Mouse (Mus musculus) intestine, embryonic 15.5 days (tissue): Measurements from ENCODE around the gene 1600002K03Rik. TPM values are rescaled to one million over a fixed set of nuclear protein-coding genes. Genes with fewer than 3 reads are reported as not detected.
A peak's percentile ranks its signal among the peaks of the same experiment; 100 is the strongest.

Experiments used
- ATAC-seq: fragments of 200-750 bp; cut with Nextera tagmentation; 2 replicates; pipeline ENCODE4 v1.8.0; 2017; ENCODE audit warnings: moderate TSS enrichment, moderate library complexity
- H3K27ac ChIP-seq: fragments of 300-500 bp; sonication (generic); 2 replicates; pipeline ENCODE4 v1.5.1; 2015; ENCODE audit warnings: mild to moderate bottlenecking, inconsistent platforms
- H3K27me3 ChIP-seq: fragments of 300-500 bp; sonication (generic); replicated peaks from 2 replicates; pipeline ENCODE4 v1.6.1; 2015; ENCODE audit warnings: inconsistent platforms
- H3K36me3 ChIP-seq: fragments of 300-500 bp; sonication (generic); 2 replicates; pipeline ENCODE4 v1.6.1; 2015; ENCODE audit warnings: inconsistent platforms
- H3K4me1 ChIP-seq: fragments of 300-500 bp; sonication (generic); replicated peaks from 2 replicates; pipeline ENCODE4 v1.6.1; 2015; ENCODE audit warnings: inconsistent platforms
- H3K4me2 ChIP-seq: fragments of 300-500 bp; sonication (generic); replicated peaks from 2 replicates; pipeline ENCODE4 v1.6.1; 2015; ENCODE audit warnings: mild to moderate bottlenecking, inconsistent platforms
- H3K4me3 ChIP-seq: fragments of 300-500 bp; sonication (generic); replicated peaks from 2 replicates; pipeline ENCODE4 v1.5.1; 2015; ENCODE audit warnings: inconsistent platforms
- H3K9ac ChIP-seq: fragments of 300-500 bp; sonication (generic); 2 replicates; pipeline ENCODE4 v1.6.1; 2015; ENCODE audit warnings: inconsistent platforms
- H3K9me3 ChIP-seq: fragments of 300-500 bp; sonication (generic); 2 replicates; pipeline ENCODE4 v1.6.1; 2016; ENCODE audit warnings: inconsistent platforms
- WGBS: fragments of 180-500 bp; shearing (Covaris S2); methylation state at CpG from one replicate; pipeline ENCODE4 v1.1.7; 2015; 5-methylcytosine and 5-hydroxymethylcytosine counted together
- polyA plus RNA-seq: library from polyadenylated mRNA; unstranded; fragments of >200 nt; fragmentation: Nextera tagmentation; extraction: Ambion mirVana; gene quantifications from 2 replicates; pipeline ENCODE4 v1.2.1, GENCODE M21; 2015

Gene 1600002K03Rik
- polyA plus RNA-seq, 1 experiment from 2014 or later = 22.9 TPM

- peak overlapping the region; percentile 29 for H3K9ac ChIP-seq
- H3K27me3 ChIP-seq = no peaks in the 10 kb centered on the region
- 10% methylated on average over 18 of the region's 18 CpGs for WGBS
- ATAC-seq = 0 out of 2 replicates have a peak, but pooled peaks have one; percentile 4
- H3K36me3 ChIP-seq = peaks cover 41% of the 10 kb centered on the region
- H3K27ac ChIP-seq = peak overlapping the region; percentile 97
- H3K4me1 ChIP-seq = peaks cover 92% of the 10 kb centered on the region
- H3K9me3 ChIP-seq = no peaks in the 10 kb centered on the region
- no peak overlapping the region for H3K4me3 ChIP-seq
- H3K4me2 ChIP-seq = peak overlapping the region; percentile 83
Measured at GRCm38 (mm10) chr10:80158307-80158986, 14.3 kb upstream of the 1600002K03Rik start.

- H3K9ac ChIP-seq = peak overlapping the region; percentile 26; the same call in 1 of the 2 replicates
Measured at GRCm38 (mm10) chr10:80159021-80159560, 13.7 kb upstream of the 1600002K03Rik start.

GRCm38 (mm10) chr10:80159561-80160454, 12.9 kb upstream of the 1600002K03Rik start:
- H3K36me3 ChIP-seq = peaks cover 27% of the 10 kb centered on the region
- no peaks in the 10 kb centered on the region for H3K27me3 ChIP-seq
- H3K4me2 ChIP-seq = peak overlapping the region; percentile 83
- H3K9me3 ChIP-seq = no peaks in the 10 kb centered on the region
- H3K27ac ChIP-seq = peak overlapping the region; percentile 97
- H3K4me1 ChIP-seq = peaks cover 91% of the 10 kb centered on the region
- H3K9ac ChIP-seq = peak overlapping the region; percentile 26; the same call in 1 of the 2 replicates
- ATAC-seq = peak; percentile 86
- WGBS = under 1% methylated on average over 51 of the region's 55 CpGs
- peak overlapping the region; percentile 46 for H3K4me3 ChIP-seq

More at GRCm38 (mm10) chr10:80159021-80159560, 13.7 kb upstream of the 1600002K03Rik start:
- 9% methylated on average over 12 of the region's 12 CpGs for WGBS
- peak overlapping the region; percentile 97 for H3K27ac ChIP-seq
- ATAC-seq = peak; percentile 2
- H3K9me3 ChIP-seq = no peaks in the 10 kb centered on the region
- H3K27me3 ChIP-seq = no peaks in the 10 kb centered on the region
- H3K4me1 ChIP-seq = peaks cover 91% of the 10 kb centered on the region
- H3K36me3 ChIP-seq = peaks cover 34% of the 10 kb centered on the region
- H3K4me2 ChIP-seq = peak overlapping the region; percentile 83
- H3K4me3 ChIP-seq = peak overlapping the region; percentile 46

DNA sequence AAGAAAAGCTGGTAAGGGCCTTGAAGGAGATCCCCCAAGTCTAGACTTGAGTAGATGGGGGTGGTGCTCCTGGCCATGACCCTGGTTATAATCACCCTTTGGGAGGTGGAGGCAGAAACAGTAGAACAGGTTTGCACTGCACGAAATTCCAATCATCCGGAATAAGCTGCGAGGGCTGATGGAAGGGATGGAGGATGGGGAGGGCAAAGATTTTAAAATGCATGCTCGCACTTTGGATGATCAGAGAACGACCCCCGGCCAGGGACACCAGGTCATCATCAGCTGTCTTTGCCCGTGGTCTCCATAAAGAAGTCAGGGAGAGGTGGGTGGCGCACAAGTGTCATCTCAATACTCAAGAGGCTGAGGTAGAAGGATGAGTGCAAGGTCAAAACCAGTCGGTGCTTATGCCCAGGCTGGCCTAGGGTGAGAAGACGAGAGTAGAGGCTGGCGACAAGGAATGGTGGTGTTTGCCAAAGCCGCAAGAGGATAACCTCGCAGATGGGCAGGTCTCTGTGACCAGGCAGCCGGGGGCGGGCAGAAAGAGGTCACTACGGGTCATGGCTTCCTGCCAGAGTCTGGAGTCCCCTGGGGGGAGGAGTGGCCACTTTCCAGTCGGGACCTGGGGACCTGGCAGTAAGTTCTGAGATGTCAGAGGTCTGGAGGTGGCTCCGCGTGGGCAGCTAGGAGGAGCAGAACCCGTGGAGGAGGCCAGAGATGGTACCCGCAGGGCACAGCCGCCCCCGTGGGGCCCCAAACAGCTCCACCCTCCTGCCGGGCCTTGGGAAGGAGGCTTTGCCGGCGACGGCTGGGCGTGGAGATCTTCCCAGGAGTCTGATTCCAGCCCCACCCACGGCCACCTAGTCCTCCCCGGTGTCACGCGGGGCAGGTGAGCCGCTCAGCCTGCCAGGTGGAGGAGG, 12.0 kb upstream of the 1600002K03Rik start:
- Histone ChIP-seq H3K27me3 (no peaks in the 10 kb centered on the region), H3K4me2 (peak overlapping the region; percentile 83), H3K27ac (peak overlapping the region; percentile 97), H3K4me1 (peaks cover 90% of the 10 kb centered on the region), H3K4me3 (peak overlapping the region; percentile 46), H3K36me3 (peaks cover 18% of the 10 kb centered on the region), H3K9me3 (no peaks in the 10 kb centered on the region), H3K9ac (peak overlapping the region; percentile 52)
- peak; percentile 19 for ATAC-seq
- WGBS = 1% methylated on average over 33 of the region's 33 CpGs

DNA sequence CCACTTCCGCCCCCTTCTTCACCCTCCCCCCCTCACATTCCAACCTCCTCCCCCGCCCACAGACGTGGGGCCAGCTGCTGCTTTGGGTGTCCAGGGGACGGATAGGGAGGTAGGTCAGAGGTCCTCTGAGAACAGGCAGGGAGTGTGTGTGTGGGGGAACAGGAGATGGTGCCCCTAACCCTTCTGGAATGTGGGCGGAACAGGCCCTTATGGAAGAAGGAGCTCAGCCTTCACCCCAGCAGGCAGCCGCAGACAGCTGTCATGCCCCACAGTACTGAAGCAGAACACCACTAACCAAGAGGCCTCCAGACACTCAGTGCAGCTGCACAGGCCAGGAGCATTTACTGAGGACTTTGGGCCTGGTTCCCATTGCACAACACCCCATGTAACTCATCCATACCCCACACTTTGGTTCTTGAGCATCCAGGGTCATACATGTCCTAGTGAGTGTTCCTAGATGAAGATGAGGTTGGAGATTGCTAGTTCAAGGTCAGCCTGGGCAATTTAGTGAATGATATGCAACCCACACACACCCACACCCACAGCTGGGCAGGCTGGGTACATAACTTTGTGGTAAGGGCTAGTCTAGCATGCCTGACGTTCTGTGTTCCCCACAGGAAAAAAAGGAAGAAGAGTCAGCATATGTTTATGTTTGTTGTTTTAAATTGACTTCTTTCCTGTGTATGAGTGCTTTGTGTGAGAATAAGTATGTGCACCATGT, 11.1 kb upstream of the 1600002K03Rik start:
- peak; percentile 7; the same call in 1 of the 2 replicates for ATAC-seq
- H3K9ac ChIP-seq = peak overlapping the region; percentile 52
- peaks cover 84% of the 10 kb centered on the region for H3K4me1 ChIP-seq

DNA sequence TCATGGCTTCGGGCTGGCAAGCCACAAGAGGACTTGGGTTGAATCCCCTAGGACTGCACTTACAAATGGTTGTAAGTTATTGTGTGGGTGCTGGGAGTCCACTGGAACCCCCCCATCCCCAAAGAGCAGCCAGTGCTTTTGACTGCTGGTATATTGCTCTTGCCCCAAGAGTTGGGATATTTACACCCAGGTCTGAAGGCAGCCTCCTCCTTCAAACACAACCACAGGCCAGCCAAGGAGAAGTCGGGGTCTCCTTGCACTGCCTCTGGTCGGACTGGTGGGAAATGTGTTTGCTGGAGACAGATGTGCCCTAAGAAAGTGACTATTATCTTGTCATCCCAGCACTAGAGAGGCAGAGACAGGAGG, 10.5 kb upstream of the 1600002K03Rik start:
- Histone ChIP-seq H3K27me3 (no peaks in the 10 kb centered on the region), H3K9me3 (no peaks in the 10 kb centered on the region), H3K9ac (no peak overlapping the region; the same call in 1 of the 2 replicates), H3K4me2 (peak overlapping the region; percentile 83), H3K27ac (peak overlapping the region; percentile 97), H3K36me3 (0 out of 2 replicates have a peak, but pooled peaks cover 3% of the 10 kb centered on the region), H3K4me1 (peaks cover 78% of the 10 kb centered on the region), H3K4me3 (no peak overlapping the region)
- WGBS = 70% methylated on average over 3 of the region's 3 CpGs
- ATAC-seq = no peak

More for the DNA sequence above, 11.1 kb upstream of the 1600002K03Rik start:
- WGBS = 6% methylated on average over 7 of the region's 7 CpGs
- Histone ChIP-seq H3K4me2 (peak overlapping the region; percentile 83), H3K36me3 (peaks cover 8% of the 10 kb centered on the region; the same call in 1 of the 2 replicates), H3K27me3 (no peaks in the 10 kb centered on the region), H3K9me3 (no peaks in the 10 kb centered on the region), H3K4me3 (peak overlapping the region; percentile 46), H3K27ac (peak overlapping the region; percentile 97)

- H3K4me3 ChIP-seq = no peak overlapping the region
- WGBS = 73% methylated on average over 6 of the region's 6 CpGs
- no peaks in the 10 kb centered on the region for H3K27me3 ChIP-seq
- H3K9me3 ChIP-seq = no peaks in the 10 kb centered on the region
- H3K9ac ChIP-seq = peak overlapping the region; percentile 3; the same call in 1 of the 2 replicates
- peak overlapping the region; percentile 97 for H3K27ac ChIP-seq
- ATAC-seq = no peak
- H3K4me1 ChIP-seq = peaks cover 73% of the 10 kb centered on the region
- no peaks in the 10 kb centered on the region for H3K36me3 ChIP-seq
- no peak overlapping the region; the same call in 1 of the 2 replicates for H3K4me2 ChIP-seq
Measured at GRCm38 (mm10) chr10:80162716-80163299, 9.9 kb upstream of the 1600002K03Rik start.

- Histone ChIP-seq H3K27ac (peak overlapping the region; percentile 38; the same call in 1 of the 2 replicates), H3K4me2 (peak overlapping the region; percentile 91; the same call in 1 of the 2 replicates), H3K27me3 (no peaks in the 10 kb centered on the region), H3K36me3 (no peaks in the 10 kb centered on the region), H3K9me3 (no peaks in the 10 kb centered on the region), H3K4me3 (no peak overlapping the region), H3K9ac (0 out of 2 replicates have a peak overlapping the region, but pooled peaks have one; percentile 38), H3K4me1 (peaks cover 68% of the 10 kb centered on the region)
- ATAC-seq = no peak
- WGBS = 45% methylated on average over 8 of the region's 8 CpGs
Measured at GRCm38 (mm10) chr10:80163721-80164120, 9.0 kb upstream of the 1600002K03Rik start.

- H3K4me1 ChIP-seq = peaks cover 68% of the 10 kb centered on the region
- no peaks in the 10 kb centered on the region for H3K27me3 ChIP-seq
- no peaks in the 10 kb centered on the region for H3K36me3 ChIP-seq
- H3K9me3 ChIP-seq = no peaks in the 10 kb centered on the region
- peak overlapping the region; percentile 76 for H3K27ac ChIP-seq
- WGBS = 8% methylated on average over 44 of the region's 44 CpGs
- H3K4me2 ChIP-seq = peak overlapping the region; percentile 91
- H3K4me3 ChIP-seq = peak overlapping the region; percentile 37
- ATAC-seq = no peak
- H3K9ac ChIP-seq = peak overlapping the region; percentile 38
Measured at GRCm38 (mm10) chr10:80164161-80164997, 8.4 kb upstream of the 1600002K03Rik start.

DNA sequence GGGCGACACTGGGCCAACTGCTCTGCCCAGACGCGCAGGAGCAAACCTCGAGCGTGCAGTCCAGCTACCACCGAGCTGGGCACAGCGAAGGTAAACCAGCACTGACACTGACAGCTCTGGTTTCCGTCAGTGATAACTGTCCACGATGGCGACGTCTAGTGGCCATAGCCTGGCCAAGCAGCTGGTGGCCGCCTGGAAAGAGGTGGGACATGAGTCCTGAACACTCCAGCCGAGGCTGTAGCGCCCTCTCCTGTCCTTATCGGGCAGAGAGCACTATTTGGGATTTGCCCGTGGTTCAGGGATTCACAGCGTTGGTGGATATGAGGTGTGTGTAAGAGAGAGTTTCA, 7.8 kb upstream of the 1600002K03Rik start:
- no peaks in the 10 kb centered on the region for H3K9me3 ChIP-seq
- peaks cover 3% of the 10 kb centered on the region for H3K36me3 ChIP-seq
- H3K27me3 ChIP-seq = no peaks in the 10 kb centered on the region
- peaks cover 70% of the 10 kb centered on the region for H3K4me1 ChIP-seq
- H3K4me3 ChIP-seq = peak overlapping the region; percentile 37
- peak overlapping the region; percentile 38 for H3K9ac ChIP-seq
- peak overlapping the region; percentile 91 for H3K4me2 ChIP-seq
- H3K27ac ChIP-seq = peak overlapping the region; percentile 76
- peak; percentile 44 for ATAC-seq
- under 1% methylated on average over 17 of the region's 17 CpGs for WGBS
